10 mouse cellular contexts compared by ENCODE assay signal in the genomic region with DNA sequence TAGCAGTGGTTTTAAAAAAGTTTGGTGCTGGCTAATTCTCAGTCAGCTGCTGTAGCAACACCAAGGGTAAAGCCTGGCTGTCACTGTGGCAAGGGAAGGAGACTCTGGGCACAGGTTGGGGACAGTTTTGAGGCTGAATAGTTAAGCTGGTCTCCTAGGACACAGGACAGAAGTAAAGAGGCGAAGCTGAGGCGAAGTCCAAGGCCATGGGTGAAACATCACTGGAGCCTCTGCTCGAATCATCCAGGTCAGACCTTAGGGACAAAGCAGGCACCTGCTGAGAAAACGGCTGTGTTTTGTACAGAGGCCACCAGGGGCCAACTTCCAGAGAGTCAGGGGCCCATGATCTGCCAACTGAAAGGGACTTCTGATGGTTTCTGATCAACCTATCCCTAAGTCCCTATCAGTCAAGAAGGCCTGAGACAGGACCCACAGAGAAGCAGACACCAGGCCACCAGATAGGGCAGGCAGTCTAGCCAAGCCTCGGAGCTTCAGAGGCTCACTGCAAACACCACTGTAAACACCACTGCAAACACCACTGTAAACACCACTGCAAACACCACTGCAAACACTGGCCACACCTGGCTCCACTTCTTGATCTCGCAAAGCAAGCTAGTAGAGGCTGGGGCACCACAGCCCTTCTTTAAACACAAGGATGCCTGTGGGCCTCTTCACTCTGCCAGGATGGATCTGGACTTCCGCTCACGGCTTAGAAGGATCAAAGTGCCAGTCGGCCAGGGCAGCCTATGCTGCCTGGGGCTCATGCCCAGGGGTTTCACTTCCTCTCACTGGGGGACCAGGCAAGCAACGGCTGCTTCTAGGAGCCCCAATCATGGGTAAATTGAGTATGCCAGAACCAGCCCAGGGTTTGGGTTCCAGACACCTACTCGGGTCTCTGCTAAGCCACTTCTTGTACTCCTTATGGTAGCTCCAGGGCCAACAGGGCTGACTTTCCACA. TPM values are rescaled to one million over a fixed set of nuclear protein-coding genes. Genes with fewer than 3 reads are reported as not detected.
DNase-seq lines count a peak whose midpoint lies in the region; ATAC-seq lines count a peak whose summit lies in the region.
"Had no signal": no experiment of that assay in that cellular context is flagged by ENCODE, and none has a peak within 500 bp of the region (broad histone marks: within the 10 kb centered on the region; RNA-seq: fewer than 3 reads in every experiment).

No protein-coding gene starts in this region.

- H3K9ac ChIP-seq in hindbrain, embryonic 11.5 days (ENCODE audit: low read depth, low read length), result no peak overlapping the region
- no peak overlapping the region for H3K9ac ChIP-seq in limb, embryonic 12.5 days (replicated peaks)
- H3K9ac ChIP-seq in neural tube, embryonic 12.5 days, result 0 out of 2 replicates have a peak overlapping the region, but pooled peaks have one; percentile 29
- H3K9ac ChIP-seq in forebrain, embryonic 12.5 days, result no peak overlapping the region
- H3K9ac ChIP-seq: embryonic facial prominence, embryonic 12.5 days had no signal

- no peak for DNase-seq in hindbrain, embryonic 10.5 days (ENCODE audit: low spot score)
- DNase-seq in hindbrain, embryonic 11.5 days (ENCODE audit: low spot score), result no peak
- no peak for DNase-seq in lung, postnatal 14 days
- DNase-seq in gastrocnemius, postnatal 36 days, result no peak

- no peaks in the 10 kb centered on the region for H3K9me3 ChIP-seq in hindbrain, embryonic 10.5 days
- H3K9me3 ChIP-seq in hindbrain, embryonic 11.5 days (ENCODE audit: control insufficient read depth, low read length), result no peaks in the 10 kb centered on the region
- H3K9me3 ChIP-seq in limb, embryonic 12.5 days, result no peaks in the 10 kb centered on the region
- H3K9me3 ChIP-seq in neural tube, embryonic 12.5 days, result no peaks in the 10 kb centered on the region
- H3K9me3 ChIP-seq in forebrain, embryonic 12.5 days, result no peaks in the 10 kb centered on the region
- H3K9me3 ChIP-seq: embryonic facial prominence, embryonic 12.5 days had no signal

- H3K4me3 ChIP-seq in hindbrain, embryonic 10.5 days, result no peak overlapping the region
- H3K4me3 ChIP-seq in hindbrain, embryonic 11.5 days (ENCODE audit: low read depth, low read length), result no peak overlapping the region
- no peak overlapping the region for H3K4me3 ChIP-seq in limb, embryonic 12.5 days (replicated peaks)
- H3K4me3 ChIP-seq in neural tube, embryonic 12.5 days, result no peak overlapping the region
- no peak overlapping the region for H3K4me3 ChIP-seq in forebrain, embryonic 12.5 days (replicated peaks)
- H3K4me3 ChIP-seq: embryonic facial prominence, embryonic 12.5 days had no signal

- H3K27me3 ChIP-seq in hindbrain, embryonic 10.5 days (ENCODE audit: insufficient read depth, poor library complexity, severe bottlenecking), result no peaks in the 10 kb centered on the region
- H3K27me3 ChIP-seq in hindbrain, embryonic 11.5 days (ENCODE audit: control insufficient read depth, insufficient read depth, low read length), result no peaks in the 10 kb centered on the region
- H3K27me3 ChIP-seq in limb, embryonic 12.5 days, result no peaks in the 10 kb centered on the region
- no peaks in the 10 kb centered on the region for H3K27me3 ChIP-seq in neural tube, embryonic 12.5 days (replicated peaks)
- H3K27me3 ChIP-seq in forebrain, embryonic 12.5 days, result no peaks in the 10 kb centered on the region
- H3K27me3 ChIP-seq: embryonic facial prominence, embryonic 12.5 days had no signal

- 81% methylated on average over 11 of the region's 11 CpGs for WGBS in hindbrain, embryonic 10.5 days
- WGBS in hindbrain, embryonic 11.5 days, result 83% methylated on average over 11 of the region's 11 CpGs
- 74% methylated on average over 11 of the region's 11 CpGs for WGBS in limb, embryonic 12.5 days
- WGBS in neural tube, embryonic 12.5 days, result 75% methylated on average over 11 of the region's 11 CpGs
- 83% methylated on average over 11 of the region's 11 CpGs for WGBS in forebrain, embryonic 12.5 days

- H3K4me1 ChIP-seq in hindbrain, embryonic 10.5 days (replicated peaks), result peaks cover 66% of the 10 kb centered on the region
- H3K4me1 ChIP-seq in hindbrain, embryonic 11.5 days (replicated peaks; ENCODE audit: control insufficient read depth, insufficient read depth, low read length), result 0 out of 2 replicates have a peak, but pooled peaks cover 4% of the 10 kb centered on the region
- peaks cover 29% of the 10 kb centered on the region for H3K4me1 ChIP-seq in limb, embryonic 12.5 days (replicated peaks)
- peaks cover 22% of the 10 kb centered on the region for H3K4me1 ChIP-seq in neural tube, embryonic 12.5 days
- H3K4me1 ChIP-seq in forebrain, embryonic 12.5 days, result peaks cover 22% of the 10 kb centered on the region; the same call in 1 of the 2 replicates

- ATAC-seq in hindbrain, embryonic 11.5 days (ENCODE audit: low FRiP score), result no peak
- ATAC-seq in common myeloid progenitor, adult 5-6 weeks (replicated peaks; ENCODE audit: low read depth, poor library complexity, severe bottlenecking), result peak; percentile 66
- no peak for ATAC-seq in limb, embryonic 12.5 days (ENCODE audit: insufficient number of reproducible peaks, insufficient read depth, low FRiP score, low TSS enrichment, low read depth)
- no peak for ATAC-seq in neural tube, embryonic 12.5 days (ENCODE audit: low FRiP score, low read depth)
- ATAC-seq in forebrain, embryonic 12.5 days (ENCODE audit: low FRiP score), result no peak
- ATAC-seq: inflammation-experienced regulatory T-cells, adult 6 months had no signal

- intact Hi-C loops in gastrocnemius, postnatal 36 days (cut with DNase I), result no loop called here

- peaks cover 19% of the 10 kb centered on the region for H3K36me3 ChIP-seq in hindbrain, embryonic 10.5 days
- H3K36me3 ChIP-seq in hindbrain, embryonic 11.5 days (ENCODE audit: control insufficient read depth, insufficient read depth, low read length), result peaks cover 5% of the 10 kb centered on the region; the same call in 1 of the 2 replicates
- H3K36me3 ChIP-seq in limb, embryonic 12.5 days, result peaks cover 21% of the 10 kb centered on the region
- peaks cover 16% of the 10 kb centered on the region for H3K36me3 ChIP-seq in neural tube, embryonic 12.5 days
- H3K36me3 ChIP-seq in forebrain, embryonic 12.5 days (replicated peaks), result peaks cover 17% of the 10 kb centered on the region

- no peak overlapping the region for H3K4me2 ChIP-seq in hindbrain, embryonic 11.5 days (replicated peaks; ENCODE audit: low read depth, low read length)
- H3K4me2 ChIP-seq in limb, embryonic 12.5 days, result no peak overlapping the region
- no peak overlapping the region for H3K4me2 ChIP-seq in neural tube, embryonic 12.5 days (replicated peaks)
- no peak overlapping the region for H3K4me2 ChIP-seq in forebrain, embryonic 12.5 days
- H3K4me2 ChIP-seq: embryonic facial prominence, embryonic 12.5 days had no signal

- H3K27ac ChIP-seq in hindbrain, embryonic 10.5 days, result peak overlapping the region; percentile 36
- H3K27ac ChIP-seq in hindbrain, embryonic 11.5 days (ENCODE audit: low read depth, low read length), result no peak overlapping the region
- H3K27ac ChIP-seq in limb, embryonic 12.5 days, result peak overlapping the region; percentile 50; the same call in 1 of the 2 replicates
- no peak overlapping the region; the same call in 1 of the 2 replicates for H3K27ac ChIP-seq in neural tube, embryonic 12.5 days
- H3K27ac ChIP-seq in forebrain, embryonic 12.5 days, result no peak overlapping the region
- H3K27ac ChIP-seq: embryonic facial prominence, embryonic 12.5 days had no signal

RNA-seq across cellular contexts. Expression of gene Tex2, which starts 41.9 kb away (rescaled TPM):
- polyA plus RNA-seq in hindbrain, embryonic 10.5 days (2016; fragmentation: Nextera tagmentation; extraction: Ambion mirVana), result 6.9 and 7.9 TPM in 2 replicates
- 10.2 and 11.2 TPM in 2 replicates for polyA plus RNA-seq in hindbrain, embryonic 11.5 days (2014; fragmentation: Nextera tagmentation; extraction: Ambion mirVana)
- total RNA-seq in common myeloid progenitor, adult 5-6 weeks (2017), result 44.1 and 54.8 TPM in 2 replicates
- polyA plus RNA-seq in limb, embryonic 12.5 days (2016; fragmentation: Nextera tagmentation; extraction: Ambion mirVana), result 7.8 and 8.1 TPM in 2 replicates
- 16.3 TPM in 2 replicates for polyA plus RNA-seq in neural tube, embryonic 12.5 days (2016; fragmentation: Nextera tagmentation; extraction: Ambion mirVana)
- polyA plus RNA-seq in forebrain, embryonic 12.5 days (2016; fragmentation: Nextera tagmentation; extraction: Ambion mirVana), result 10.5 and 10.7 TPM in 2 replicates
- 10 to 100 TPM; 45.7 to 46.2 TPM for total RNA-seq in gastrocnemius, postnatal 36 days (2021)

Comparison
In these comparisons a context has a peak if more than half of its experiments do, and no peak if none do; other contexts are left out.
1. H3K27ac ChIP-seq: peak in hindbrain, embryonic 10.5 days (single experiment) and limb, embryonic 12.5 days (single experiment); none in hindbrain, embryonic 11.5 days (single experiment), neural tube, embryonic 12.5 days (single experiment) and forebrain, embryonic 12.5 days (single experiment).